Mouse (Mus musculus): ENCODE data around the gene Chst11. TPM values are rescaled to one million over a fixed set of nuclear protein-coding genes. Genes with fewer than 3 reads are reported as not detected.

The Chst11 gene
- total and polyA plus RNA-seq, 2 experiments from 2014 or later, result 0.57 to 6.6 TPM

DNA sequence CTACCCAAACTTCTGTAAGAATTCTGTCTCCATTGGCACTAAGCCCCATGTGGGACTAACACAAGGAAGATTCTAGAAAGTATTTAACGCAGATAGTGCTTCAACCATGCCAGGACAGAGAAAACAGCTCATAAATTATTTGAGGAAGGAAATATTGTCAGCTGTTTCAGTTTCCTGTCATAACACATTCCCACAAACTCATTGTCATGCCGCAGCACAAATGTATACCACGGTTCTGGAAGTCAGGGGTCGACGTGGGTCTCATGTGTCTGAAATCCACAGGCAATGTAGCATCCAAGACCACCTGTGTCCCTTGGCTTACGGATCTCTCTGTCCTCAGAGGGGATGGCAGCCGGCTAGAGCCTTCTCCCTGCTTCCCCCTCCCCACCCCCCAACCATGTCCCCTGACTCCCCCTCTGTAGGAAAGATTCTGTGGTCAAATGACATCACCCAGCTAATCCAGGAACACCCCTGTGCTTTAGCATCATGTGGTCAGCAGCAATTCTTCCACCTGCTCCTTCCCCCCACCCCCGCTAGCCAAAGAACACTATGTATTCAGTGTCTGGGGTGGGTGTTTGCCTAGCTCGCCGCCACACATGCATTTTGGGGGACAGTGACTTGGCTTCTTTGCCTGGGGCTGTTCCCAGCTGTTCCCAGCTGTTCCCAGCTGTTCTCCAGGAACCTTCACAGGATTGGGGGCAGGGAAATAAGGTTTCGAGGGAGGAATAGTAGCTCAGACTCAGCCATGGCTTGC lies 183.2 kb downstream of the Chst11 start:
- DNase-seq (ENCODE audit: low spot score), result no peak
- 63% methylated on average over 11 of the region's 11 CpGs for WGBS
- TF ChIP-seq EP300 (IDR thresholded peaks at IDR 0.05; ENCODE audit: low read depth) (no peak), CTCF (IDR thresholded peaks at IDR 0.05; ENCODE audit: low read depth) (no peak)
- Histone ChIP-seq H3K4me3 (ENCODE audit: low read depth, low read length) (no peak overlapping the region), H3K4me2 (ENCODE audit: low read depth, low read length) (no peak overlapping the region; the same call in 1 of the 2 replicates), H3K9ac (replicated peaks; ENCODE audit: low read depth, low read length) (no peak overlapping the region), H3K9me3 (replicated peaks; ENCODE audit: control insufficient read depth, low read length) (no peaks in the 10 kb centered on the region), H3K36me3 (replicated peaks; ENCODE audit: control insufficient read depth, insufficient read depth, low read length) (no peaks in the 10 kb centered on the region), H3K27me3 (ENCODE audit: control insufficient read depth, insufficient read depth, low read length) (no peaks in the 10 kb centered on the region), H3K4me1 (ENCODE audit: control insufficient read depth, insufficient read depth) (peaks cover 9% of the 10 kb centered on the region; the same call in 1 of the 2 replicates), H3K27ac (ENCODE audit: low read depth) (no peak overlapping the region)
- peak; percentile 40; the same call in 1 of the 2 replicates for ATAC-seq (ENCODE audit: insufficient read depth, low read depth)

DNA sequence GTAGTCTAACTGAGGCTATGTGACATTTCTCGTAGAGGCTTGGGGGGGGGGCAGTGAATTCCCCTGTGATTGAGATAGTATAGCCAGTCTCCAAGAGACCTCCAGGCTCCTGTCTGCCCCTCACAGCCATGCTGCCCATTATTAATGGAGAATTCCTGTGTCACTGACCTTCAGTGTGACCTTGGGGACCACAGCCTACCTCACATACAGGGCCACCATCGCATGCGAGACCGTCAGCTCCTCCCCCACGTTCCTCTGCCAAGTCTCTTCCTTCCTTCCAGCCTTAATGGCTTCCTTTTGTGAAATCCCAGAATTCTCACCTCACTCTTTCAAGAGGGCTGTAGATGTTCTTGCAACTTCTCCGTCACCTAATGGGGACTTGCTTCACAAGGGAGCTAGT lies 184.3 kb downstream of the Chst11 start:
- no peak overlapping the region for H3K9ac ChIP-seq (replicated peaks; ENCODE audit: low read depth, low read length)
- no peaks in the 10 kb centered on the region for H3K27me3 ChIP-seq (ENCODE audit: control insufficient read depth, insufficient read depth, low read length)
- H3K36me3 ChIP-seq (replicated peaks; ENCODE audit: control insufficient read depth, insufficient read depth, low read length), result no peaks in the 10 kb centered on the region
- TF ChIP-seq CTCF (IDR thresholded peaks at IDR 0.05; ENCODE audit: low read depth) (no peak), EP300 (IDR thresholded peaks at IDR 0.05; ENCODE audit: low read depth) (no peak)
- peaks cover 9% of the 10 kb centered on the region; the same call in 1 of the 2 replicates for H3K4me1 ChIP-seq (ENCODE audit: control insufficient read depth, insufficient read depth)
- H3K4me3 ChIP-seq (ENCODE audit: low read depth, low read length), result no peak overlapping the region
- DNase-seq (ENCODE audit: low spot score), result no peak
- no peak overlapping the region for H3K4me2 ChIP-seq (ENCODE audit: low read depth, low read length)
- no peak for ATAC-seq (ENCODE audit: insufficient read depth, low read depth)
- 72% methylated on average over 6 of the region's 6 CpGs for WGBS
- no peak overlapping the region for H3K27ac ChIP-seq (ENCODE audit: low read depth)
- H3K9me3 ChIP-seq (replicated peaks; ENCODE audit: control insufficient read depth, low read length), result no peaks in the 10 kb centered on the region

DNA sequence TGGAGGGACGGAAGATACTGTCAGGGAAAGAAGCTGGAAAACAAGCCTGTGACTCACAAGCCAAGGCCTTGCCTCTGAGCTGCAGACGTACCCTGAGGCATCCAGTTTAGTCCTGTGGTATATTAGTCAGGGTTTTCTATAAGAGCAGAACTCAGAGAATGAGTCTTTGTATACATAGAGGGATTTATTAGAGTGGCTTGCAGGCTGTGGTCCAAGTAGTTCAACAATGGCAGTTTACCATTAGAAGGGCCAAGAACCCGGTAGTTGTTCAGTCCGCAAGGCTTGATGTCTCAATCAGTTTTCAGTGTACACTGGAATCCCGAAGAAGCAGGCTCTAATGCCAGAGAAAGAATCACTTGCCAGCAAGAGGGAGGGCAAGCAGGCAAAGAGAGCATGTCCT lies 192.9 kb downstream of the Chst11 start:
- H3K4me2 ChIP-seq (ENCODE audit: low read depth, low read length), result no peak overlapping the region
- TF ChIP-seq CTCF (IDR thresholded peaks at IDR 0.05; ENCODE audit: low read depth), result no peak
- no peak for TF ChIP-seq EP300 (IDR thresholded peaks at IDR 0.05; ENCODE audit: low read depth)
- no peaks in the 10 kb centered on the region for H3K36me3 ChIP-seq (replicated peaks; ENCODE audit: control insufficient read depth, insufficient read depth, low read length)
- H3K9me3 ChIP-seq (replicated peaks; ENCODE audit: control insufficient read depth, low read length), result no peaks in the 10 kb centered on the region
- ATAC-seq (ENCODE audit: insufficient read depth, low read depth) (no peak), DNase-seq (ENCODE audit: low spot score) (no peak)
- no peak overlapping the region for H3K4me3 ChIP-seq (ENCODE audit: low read depth, low read length)
- H3K9ac ChIP-seq (replicated peaks; ENCODE audit: low read depth, low read length), result no peak overlapping the region
- no peaks in the 10 kb centered on the region for H3K27me3 ChIP-seq (ENCODE audit: control insufficient read depth, insufficient read depth, low read length)
- no peak overlapping the region for H3K27ac ChIP-seq (ENCODE audit: low read depth)
- no peaks in the 10 kb centered on the region for H3K4me1 ChIP-seq (ENCODE audit: control insufficient read depth, insufficient read depth)
- WGBS, result 90% methylated on average over 5 of the region's 5 CpGs

DNA sequence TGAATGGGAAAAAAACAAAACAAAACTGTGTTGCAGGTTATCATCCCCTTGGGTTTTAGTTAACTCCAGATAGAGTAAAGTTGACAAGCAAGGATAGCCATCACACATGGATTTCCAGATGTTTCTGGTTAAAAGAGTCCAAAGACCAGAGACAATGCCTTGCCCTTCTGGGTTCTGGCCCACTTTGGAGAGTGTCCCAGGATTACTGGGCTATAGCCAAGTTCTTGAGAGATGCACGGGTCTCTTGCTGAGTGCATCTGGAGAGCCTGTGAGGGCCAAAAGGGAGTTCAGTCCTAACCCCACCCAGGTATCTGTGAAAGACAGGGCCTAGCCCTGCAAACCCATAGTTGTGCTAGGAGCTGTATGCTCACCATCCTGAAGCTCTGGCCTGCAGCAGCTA lies 193.4 kb downstream of the Chst11 start:
- Histone ChIP-seq H3K4me2 (ENCODE audit: low read depth, low read length) (no peak overlapping the region), H3K4me1 (ENCODE audit: control insufficient read depth, insufficient read depth) (peaks cover 4% of the 10 kb centered on the region; the same call in 1 of the 2 replicates), H3K9ac (replicated peaks; ENCODE audit: low read depth, low read length) (no peak overlapping the region), H3K4me3 (ENCODE audit: low read depth, low read length) (no peak overlapping the region), H3K9me3 (replicated peaks; ENCODE audit: control insufficient read depth, low read length) (no peaks in the 10 kb centered on the region), H3K36me3 (replicated peaks; ENCODE audit: control insufficient read depth, insufficient read depth, low read length) (no peaks in the 10 kb centered on the region), H3K27ac (ENCODE audit: low read depth) (no peak overlapping the region), H3K27me3 (ENCODE audit: control insufficient read depth, insufficient read depth, low read length) (no peaks in the 10 kb centered on the region)
- no peak for TF ChIP-seq CTCF (IDR thresholded peaks at IDR 0.05; ENCODE audit: low read depth)
- WGBS, result 14% methylated on average over 1 of the region's 1 CpGs
- no peak for DNase-seq (ENCODE audit: low spot score)
- no peak for ATAC-seq (ENCODE audit: insufficient read depth, low read depth)

DNA sequence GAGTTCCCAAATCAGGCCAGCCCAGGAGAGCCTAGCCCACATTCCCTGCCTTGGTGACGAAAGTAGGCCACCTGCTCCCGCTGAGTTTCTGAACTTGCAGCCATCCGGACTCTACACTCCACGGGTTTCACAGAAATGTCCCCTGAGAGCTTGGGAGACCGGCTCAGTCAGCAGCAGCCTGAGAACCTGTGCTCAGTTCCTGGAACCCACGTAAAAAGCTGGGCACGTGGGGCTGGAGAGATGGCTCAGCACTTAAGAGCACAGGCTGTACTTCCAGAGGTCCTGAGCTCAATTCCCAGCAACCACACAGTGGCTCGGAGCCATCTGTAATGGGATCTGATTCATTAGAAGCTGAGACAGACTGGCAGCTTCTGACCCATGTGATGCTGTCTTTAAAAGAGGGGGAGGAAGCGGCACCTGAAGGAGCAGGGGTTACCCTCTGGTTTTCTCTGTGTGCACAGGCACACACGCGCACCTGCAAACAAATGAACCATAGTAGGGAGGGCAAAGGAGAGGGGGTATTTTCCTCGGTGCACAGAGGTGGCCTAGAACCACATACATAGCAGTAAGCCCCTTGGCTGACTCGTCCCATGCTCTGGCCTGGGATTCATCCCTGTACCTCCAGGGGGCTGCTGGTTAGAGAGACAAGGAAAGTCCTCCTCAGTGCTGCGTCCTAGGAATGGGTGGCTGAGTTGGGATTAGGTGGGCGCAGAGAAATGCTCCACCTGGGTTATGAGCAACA lies 196.7 kb downstream of the Chst11 start:
- TF ChIP-seq CTCF (IDR thresholded peaks at IDR 0.05; ENCODE audit: low read depth), result no peak
- no peak for TF ChIP-seq EP300 (IDR thresholded peaks at IDR 0.05; ENCODE audit: low read depth)
- no peak overlapping the region for H3K27ac ChIP-seq (ENCODE audit: low read depth)
- DNase-seq (ENCODE audit: low spot score) (no peak), ATAC-seq (ENCODE audit: insufficient read depth, low read depth) (0 out of 2 replicates have a peak, but pooled peaks have one; percentile 4)
- no peaks in the 10 kb centered on the region for H3K9me3 ChIP-seq (replicated peaks; ENCODE audit: control insufficient read depth, low read length)
- no peak overlapping the region for H3K4me3 ChIP-seq (ENCODE audit: low read depth, low read length)
- no peaks in the 10 kb centered on the region for H3K36me3 ChIP-seq (replicated peaks; ENCODE audit: control insufficient read depth, insufficient read depth, low read length)
- H3K27me3 ChIP-seq (ENCODE audit: control insufficient read depth, insufficient read depth, low read length), result no peaks in the 10 kb centered on the region
- peaks cover 17% of the 10 kb centered on the region for H3K4me1 ChIP-seq (ENCODE audit: control insufficient read depth, insufficient read depth)
- no peak overlapping the region for H3K9ac ChIP-seq (replicated peaks; ENCODE audit: low read depth, low read length)
- no peak overlapping the region for H3K4me2 ChIP-seq (ENCODE audit: low read depth, low read length)
- WGBS, result 79% methylated on average over 15 of the region's 15 CpGs
